Mouse (Mus musculus) heart, adult 2 months (tissue): ENCODE measurements around the gene Dnmbp.

ENCODE experiments used
- CTCF ChIP-seq: fragments of 200-600 bp; IDR thresholded peaks from 2 replicates; pipeline ENCODE4 v1.8.1; 2022; ENCODE audit warnings: antibody characterized with exemption, mild to moderate bottlenecking, moderate library complexity
- EP300 ChIP-seq: fragments of 200-500 bp; IDR thresholded peaks from 2 replicates; pipeline ENCODE4 v1.6.1; 2011; ENCODE audit warnings: low read depth, low read length, control low read depth; ENCODE audit not compliant: insufficient read depth

DNA sequence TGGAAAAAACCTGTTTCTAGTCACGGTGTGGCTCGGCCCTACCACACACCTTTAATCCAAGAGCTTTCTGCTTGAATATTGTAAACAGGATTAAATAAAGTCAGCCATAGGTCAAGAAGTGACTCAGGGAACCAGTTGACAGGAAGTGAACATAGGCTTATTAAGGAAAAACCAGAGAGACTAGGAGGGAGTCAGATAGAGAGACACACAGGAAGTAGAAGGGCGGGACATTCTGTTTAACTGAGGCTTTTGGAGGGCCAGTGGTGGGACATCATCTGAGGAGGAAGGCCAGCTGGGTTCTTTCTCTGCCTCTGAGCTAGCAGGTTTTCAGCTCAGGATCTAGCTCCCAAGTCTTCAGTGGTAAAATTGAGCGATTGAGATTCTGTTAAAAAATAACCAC lies 20.1 kb downstream of the Dnmbp start:
- TF ChIP-seq EP300: no peak
- no peak for TF ChIP-seq CTCF
